Mouse (Mus musculus) kidney, embryonic 14.5 days (tissue): Measurements from ENCODE around the gene Myom1. TPM values are rescaled to one million over a fixed set of nuclear protein-coding genes. Genes with fewer than 3 reads are reported as not detected.
A peak's percentile ranks its signal among the peaks of the same experiment; 100 is the strongest.

Source experiments
- ATAC-seq: fragments of 200-750 bp; cut with Nextera tagmentation; 2 replicates; pipeline ENCODE4 v1.8.0; 2017; ENCODE audit warnings: moderate number of reproducible peaks, mild to moderate bottlenecking, moderate TSS enrichment, moderate library complexity; ENCODE audit not compliant: low FRiP score, low TSS enrichment
- H3K27ac ChIP-seq: fragments of 300-500 bp; sonication (generic); 2 replicates; pipeline ENCODE4 v1.5.1; 2014; ENCODE audit warnings: low read depth, mild to moderate bottlenecking, low read length, moderate library complexity, mixed read lengths
- H3K27me3 ChIP-seq: fragments of 300-500 bp; sonication (generic); 2 replicates; pipeline ENCODE4 v1.6.1; 2014; ENCODE audit warnings: mild to moderate bottlenecking, low read length; ENCODE audit not compliant: control insufficient read depth, insufficient read depth
- H3K36me3 ChIP-seq: fragments of 300-500 bp; sonication (generic); 2 replicates; pipeline ENCODE4 v1.6.1; 2014; ENCODE audit warnings: low read length, mixed read lengths; ENCODE audit not compliant: control insufficient read depth, insufficient read depth
- H3K4me1 ChIP-seq: fragments of 300-500 bp; sonication (generic); 2 replicates; pipeline ENCODE4 v1.6.1; 2014; ENCODE audit warnings: low read length, mixed read lengths; ENCODE audit not compliant: control insufficient read depth, insufficient read depth
- H3K4me2 ChIP-seq: fragments of 300-500 bp; sonication (generic); replicated peaks from 2 replicates; pipeline ENCODE4 v1.6.1; 2014; ENCODE audit warnings: low read depth, mild to moderate bottlenecking, low read length
- H3K4me3 ChIP-seq: fragments of 300-500 bp; sonication (generic); 2 replicates; pipeline ENCODE4 v1.5.1; 2014; ENCODE audit warnings: mild to moderate bottlenecking, low read length
- H3K9ac ChIP-seq: fragments of 300-500 bp; sonication (generic); 2 replicates; pipeline ENCODE4 v1.6.1; 2014; ENCODE audit warnings: low read depth, mild to moderate bottlenecking, low read length, moderate library complexity
- H3K9me3 ChIP-seq: fragments of 300-500 bp; sonication (generic); 2 replicates; pipeline ENCODE4 v1.6.1; 2016; ENCODE audit warnings: low read length; ENCODE audit not compliant: control insufficient read depth
- WGBS: fragments of 180-500 bp; shearing (Covaris S2); extraction: QIAGEN DNeasy Blood & Tissue Kit; methylation state at CpG from one replicate; pipeline ENCODE4 v1.1.7; 2014; 5-methylcytosine and 5-hydroxymethylcytosine counted together
- polyA plus RNA-seq: library from polyadenylated mRNA; unstranded; fragments of >200 nt; fragmentation: Nextera tagmentation; extraction: Ambion mirVana; gene quantifications from 2 replicates; pipeline ENCODE4 v1.2.1, GENCODE M21; 2014

Myom1 gene
- polyA plus RNA-seq, 1 experiment from 2014 or later, result 3.6 TPM

GRCm38 (mm10) chr17:71037188-71037587 is 34.8 kb downstream of the Myom1 start:
- ATAC-seq, result no peak
- no peaks in the 10 kb centered on the region for H3K9me3 ChIP-seq
- H3K36me3 ChIP-seq, result no peaks in the 10 kb centered on the region
- peaks cover 17% of the 10 kb centered on the region for H3K4me1 ChIP-seq
- H3K4me2 ChIP-seq, result no peak overlapping the region
- no peaks in the 10 kb centered on the region for H3K27me3 ChIP-seq
- H3K4me3 ChIP-seq, result no peak overlapping the region
- no peak overlapping the region for H3K9ac ChIP-seq
- H3K27ac ChIP-seq, result no peak overlapping the region
- 84% methylated on average over 7 of the region's 7 CpGs for WGBS

GRCm38 (mm10) chr17:71038812-71039211 is 36.4 kb downstream of the Myom1 start:
- ATAC-seq, result peak; percentile 77
- WGBS, result 43% methylated on average over 5 of the region's 5 CpGs
- no peak overlapping the region for H3K4me3 ChIP-seq
- 0 out of 2 replicates have a peak overlapping the region, but pooled peaks have one; percentile 37 for H3K27ac ChIP-seq
- H3K4me1 ChIP-seq, result peaks cover 17% of the 10 kb centered on the region
- no peaks in the 10 kb centered on the region for H3K9me3 ChIP-seq
- H3K4me2 ChIP-seq, result no peak overlapping the region
- H3K27me3 ChIP-seq, result no peaks in the 10 kb centered on the region
- H3K9ac ChIP-seq, result no peak overlapping the region
- no peaks in the 10 kb centered on the region for H3K36me3 ChIP-seq

GRCm38 (mm10) chr17:71039851-71040581 is 37.6 kb downstream of the Myom1 start:
- H3K9ac ChIP-seq, result no peak overlapping the region
- H3K4me1 ChIP-seq, result peaks cover 17% of the 10 kb centered on the region
- peak; percentile 75 for ATAC-seq
- WGBS, result 24% methylated on average over 12 of the region's 12 CpGs
- H3K27ac ChIP-seq, result no peak overlapping the region
- H3K4me2 ChIP-seq, result peak overlapping the region; percentile 8; the same call in 1 of the 2 replicates
- H3K4me3 ChIP-seq, result no peak overlapping the region
- no peaks in the 10 kb centered on the region for H3K27me3 ChIP-seq
- no peaks in the 10 kb centered on the region for H3K36me3 ChIP-seq
- H3K9me3 ChIP-seq, result no peaks in the 10 kb centered on the region

GRCm38 (mm10) chr17:71040582-71040880 is 38.1 kb downstream of the Myom1 start:
- H3K9me3 ChIP-seq, result no peaks in the 10 kb centered on the region
- peaks cover 17% of the 10 kb centered on the region for H3K4me1 ChIP-seq
- no peaks in the 10 kb centered on the region for H3K36me3 ChIP-seq
- 78% methylated on average over 5 of the region's 5 CpGs for WGBS
- H3K4me2 ChIP-seq, result no peak overlapping the region
- H3K4me3 ChIP-seq, result no peak overlapping the region
- H3K27me3 ChIP-seq, result no peaks in the 10 kb centered on the region
- no peak for ATAC-seq
- H3K27ac ChIP-seq, result no peak overlapping the region
- H3K9ac ChIP-seq, result no peak overlapping the region

- no peak overlapping the region for H3K27ac ChIP-seq
- WGBS, result 80% methylated on average over 1 of the region's 1 CpGs
- no peaks in the 10 kb centered on the region for H3K36me3 ChIP-seq
- H3K4me2 ChIP-seq, result no peak overlapping the region
- peaks cover 17% of the 10 kb centered on the region for H3K4me1 ChIP-seq
- H3K9me3 ChIP-seq, result no peaks in the 10 kb centered on the region
- no peaks in the 10 kb centered on the region for H3K27me3 ChIP-seq
- no peak overlapping the region for H3K9ac ChIP-seq
- no peak for ATAC-seq
- no peak overlapping the region for H3K4me3 ChIP-seq
Observed at GRCm38 (mm10) chr17:71042645-71043044, 40.2 kb downstream of the Myom1 start.

GRCm38 (mm10) chr17:71045591-71045990 is 43.2 kb downstream of the Myom1 start:
- Histone ChIP-seq H3K27me3 (no peaks in the 10 kb centered on the region), H3K4me3 (no peak overlapping the region), H3K9ac (no peak overlapping the region), H3K36me3 (no peaks in the 10 kb centered on the region), H3K4me1 (peaks cover under 1% of the 10 kb centered on the region; the same call in 1 of the 2 replicates), H3K4me2 (no peak overlapping the region), H3K9me3 (no peaks in the 10 kb centered on the region), H3K27ac (no peak overlapping the region)
- ATAC-seq, result no peak
- WGBS, result 76% methylated on average over 9 of the region's 9 CpGs

GRCm38 (mm10) chr17:71046856-71047255 is 44.4 kb downstream of the Myom1 start:
- H3K4me1 ChIP-seq, result no peaks in the 10 kb centered on the region
- 94% methylated on average over 4 of the region's 4 CpGs for WGBS
- no peak overlapping the region for H3K27ac ChIP-seq

GRCm38 (mm10) chr17:71049292-71049691 is 46.9 kb downstream of the Myom1 start:
- Histone ChIP-seq H3K36me3 (no peaks in the 10 kb centered on the region), H3K9me3 (no peaks in the 10 kb centered on the region), H3K4me2 (no peak overlapping the region), H3K9ac (no peak overlapping the region), H3K4me1 (no peaks in the 10 kb centered on the region), H3K27ac (no peak overlapping the region), H3K27me3 (no peaks in the 10 kb centered on the region), H3K4me3 (no peak overlapping the region)
- no peak for ATAC-seq
- 89% methylated on average over 8 of the region's 8 CpGs for WGBS

More at GRCm38 (mm10) chr17:71046856-71047255, 44.4 kb downstream of the Myom1 start:
- H3K4me2 ChIP-seq, result no peak overlapping the region
- ATAC-seq, result no peak
- H3K36me3 ChIP-seq, result no peaks in the 10 kb centered on the region
- no peak overlapping the region for H3K4me3 ChIP-seq
- no peaks in the 10 kb centered on the region for H3K27me3 ChIP-seq
- H3K9ac ChIP-seq, result no peak overlapping the region
- no peaks in the 10 kb centered on the region for H3K9me3 ChIP-seq

GRCm38 (mm10) chr17:71053134-71053708 is 50.8 kb downstream of the Myom1 start:
- 0 out of 2 replicates have a peak, but pooled peaks cover 3% of the 10 kb centered on the region for H3K4me1 ChIP-seq
- no peak overlapping the region for H3K4me3 ChIP-seq
- H3K9ac ChIP-seq, result no peak overlapping the region
- no peaks in the 10 kb centered on the region for H3K27me3 ChIP-seq
- no peaks in the 10 kb centered on the region for H3K36me3 ChIP-seq
- 0 out of 2 replicates have a peak, but pooled peaks have one; percentile 16 for ATAC-seq
- H3K27ac ChIP-seq, result no peak overlapping the region
- H3K9me3 ChIP-seq, result no peaks in the 10 kb centered on the region
- H3K4me2 ChIP-seq, result no peak overlapping the region
- 87% methylated on average over 6 of the region's 6 CpGs for WGBS
